Mouse (Mus musculus): Measurements from ENCODE around the gene Cbln3. TPM values are rescaled to one million over a fixed set of nuclear protein-coding genes. Genes with fewer than 3 reads are reported as not detected.

Cbln3 gene
- polyA plus RNA-seq, 1 experiment, result not detected

- Histone ChIP-seq H3K4me1 (ENCODE audit: control insufficient read depth) (no peaks in the 10 kb centered on the region), H3K4me3 (replicated peaks) (no peak overlapping the region), H3K9me3 (ENCODE audit: control insufficient read depth, low read length) (no peaks in the 10 kb centered on the region), H3K27me3 (ENCODE audit: control insufficient read depth) (0 out of 2 replicates have a peak, but pooled peaks cover 3% of the 10 kb centered on the region), H3K36me3 (ENCODE audit: control insufficient read depth) (no peaks in the 10 kb centered on the region)
- no peak for TF ChIP-seq TAL1 (IDR thresholded peaks at IDR 0.05; ENCODE audit: low read length)
- TF ChIP-seq GATA1 (IDR thresholded peaks at IDR 0.05; ENCODE audit: low read length), result no peak
Measured at GRCm38 (mm10) chr14:55840853-55841366, 43.3 kb downstream of the Cbln3 start.

GRCm38 (mm10) chr14:55838740-55839139 lies 45.5 kb downstream of the Cbln3 start:
- Histone ChIP-seq H3K4me3 (replicated peaks) (no peak overlapping the region), H3K36me3 (ENCODE audit: control insufficient read depth) (no peaks in the 10 kb centered on the region), H3K4me1 (ENCODE audit: control insufficient read depth) (no peaks in the 10 kb centered on the region), H3K9me3 (ENCODE audit: control insufficient read depth, low read length) (no peaks in the 10 kb centered on the region), H3K27me3 (ENCODE audit: control insufficient read depth) (0 out of 2 replicates have a peak, but pooled peaks cover 3% of the 10 kb centered on the region)
- no peak for TF ChIP-seq TAL1 (IDR thresholded peaks at IDR 0.05; ENCODE audit: low read length)
- no peak for TF ChIP-seq GATA1 (IDR thresholded peaks at IDR 0.05; ENCODE audit: low read length)

- H3K4me3 ChIP-seq (replicated peaks), result no peak overlapping the region
- H3K27me3 ChIP-seq (ENCODE audit: control insufficient read depth), result 0 out of 2 replicates have a peak, but pooled peaks cover 3% of the 10 kb centered on the region
- no peak for TF ChIP-seq GATA1 (IDR thresholded peaks at IDR 0.05; ENCODE audit: low read length)
- TF ChIP-seq TAL1 (IDR thresholded peaks at IDR 0.05; ENCODE audit: low read length), result no peak
- no peaks in the 10 kb centered on the region for H3K36me3 ChIP-seq (ENCODE audit: control insufficient read depth)
- no peaks in the 10 kb centered on the region for H3K4me1 ChIP-seq (ENCODE audit: control insufficient read depth)
- no peaks in the 10 kb centered on the region for H3K9me3 ChIP-seq (ENCODE audit: control insufficient read depth, low read length)
Measured at GRCm38 (mm10) chr14:55838312-55838711, 45.9 kb downstream of the Cbln3 start.

- H3K27me3 ChIP-seq (ENCODE audit: control insufficient read depth), result peaks cover 8% of the 10 kb centered on the region
- no peaks in the 10 kb centered on the region for H3K9me3 ChIP-seq (ENCODE audit: control insufficient read depth, low read length)
- no peaks in the 10 kb centered on the region for H3K4me1 ChIP-seq (ENCODE audit: control insufficient read depth)
- no peak for TF ChIP-seq TAL1 (IDR thresholded peaks at IDR 0.05; ENCODE audit: low read length)
- no peak for TF ChIP-seq GATA1 (IDR thresholded peaks at IDR 0.05; ENCODE audit: low read length)
- H3K36me3 ChIP-seq (ENCODE audit: control insufficient read depth), result no peaks in the 10 kb centered on the region
- H3K4me3 ChIP-seq (replicated peaks), result no peak overlapping the region
Measured at GRCm38 (mm10) chr14:55834808-55835533, 49.2 kb downstream of the Cbln3 start.

- H3K4me1 ChIP-seq (ENCODE audit: control insufficient read depth), result no peaks in the 10 kb centered on the region
- H3K36me3 ChIP-seq (ENCODE audit: control insufficient read depth), result no peaks in the 10 kb centered on the region
- H3K9me3 ChIP-seq (ENCODE audit: control insufficient read depth, low read length), result no peaks in the 10 kb centered on the region
- H3K4me3 ChIP-seq (replicated peaks), result no peak overlapping the region
- peaks cover 24% of the 10 kb centered on the region for H3K27me3 ChIP-seq (ENCODE audit: control insufficient read depth)
- TF ChIP-seq GATA1 (IDR thresholded peaks at IDR 0.05; ENCODE audit: low read length), result no peak
- TF ChIP-seq TAL1 (IDR thresholded peaks at IDR 0.05; ENCODE audit: low read length), result no peak
Measured at GRCm38 (mm10) chr14:55833126-55833525, 51.1 kb downstream of the Cbln3 start.

GRCm38 (mm10) chr14:55830331-55830730 lies 53.9 kb downstream of the Cbln3 start:
- TF ChIP-seq GATA1 (IDR thresholded peaks at IDR 0.05; ENCODE audit: low read length) (no peak), TAL1 (IDR thresholded peaks at IDR 0.05; ENCODE audit: low read length) (no peak)
- no peaks in the 10 kb centered on the region for H3K4me1 ChIP-seq (ENCODE audit: control insufficient read depth)
- no peak overlapping the region for H3K4me3 ChIP-seq (replicated peaks)
- H3K27me3 ChIP-seq (ENCODE audit: control insufficient read depth), result peaks cover 52% of the 10 kb centered on the region
- H3K9me3 ChIP-seq (ENCODE audit: control insufficient read depth, low read length), result no peaks in the 10 kb centered on the region
- H3K36me3 ChIP-seq (ENCODE audit: control insufficient read depth), result no peaks in the 10 kb centered on the region

- TF ChIP-seq GATA1 (IDR thresholded peaks at IDR 0.05; ENCODE audit: low read length) (no peak), TAL1 (IDR thresholded peaks at IDR 0.05; ENCODE audit: low read length) (no peak)
- Histone ChIP-seq H3K4me1 (ENCODE audit: control insufficient read depth) (no peaks in the 10 kb centered on the region), H3K4me3 (replicated peaks) (no peak overlapping the region), H3K27me3 (ENCODE audit: control insufficient read depth) (peaks cover 56% of the 10 kb centered on the region), H3K36me3 (ENCODE audit: control insufficient read depth) (no peaks in the 10 kb centered on the region), H3K9me3 (ENCODE audit: control insufficient read depth, low read length) (no peaks in the 10 kb centered on the region; the same call in 1 of the 2 replicates)
Measured at GRCm38 (mm10) chr14:55829854-55830253, 54.3 kb downstream of the Cbln3 start.

Other genes with a start within 250 kb of the Cbln3 start
- 2.2 and 2.9 TPM in 2 replicates for gene Ipo4, start 248.4 kb downstream of the Cbln3 start, polyA plus RNA-seq (2012)
- 0.01 and 0.44 TPM in 2 replicates for gene Gm49378, start 246.5 kb downstream of the Cbln3 start, polyA plus RNA-seq (2012)
- 1.1 and 1.7 TPM in 2 replicates for gene Tm9sf1, start 240.6 kb downstream of the Cbln3 start, polyA plus RNA-seq (2012)
- gene Tssk4, start 234.2 kb downstream of the Cbln3 start, polyA plus RNA-seq (2012), result 0.05 TPM in 1 of 2 replicates, not detected in the other
- 1.0 and 1.4 TPM in 2 replicates for gene Mdp1, start 223.9 kb downstream of the Cbln3 start, polyA plus RNA-seq (2012)
- gene Gmpr2, start 212.5 kb downstream of the Cbln3 start, polyA plus RNA-seq (2012), result 1.9 and 2.5 TPM in 2 replicates
- gene Nedd8, start 212.3 kb downstream of the Cbln3 start, polyA plus RNA-seq (2012), result 6.8 and 9.0 TPM in 2 replicates
- 3.6 and 4.0 TPM in 2 replicates for gene Tinf2, start 202.6 kb downstream of the Cbln3 start, polyA plus RNA-seq (2012)
- gene Tgm1, start 170.5 kb downstream of the Cbln3 start, polyA plus RNA-seq (2012), result 0.03 and 0.05 TPM in 2 replicates
- gene Rabggta, start 162.1 kb downstream of the Cbln3 start, polyA plus RNA-seq (2012), result 0.28 and 0.46 TPM in 2 replicates
- gene Dhrs1, start 138.7 kb downstream of the Cbln3 start, polyA plus RNA-seq (2012), result 0.64 TPM in 1 of 2 replicates, not detected in the other
- gene Nop9, start 138.7 kb downstream of the Cbln3 start, polyA plus RNA-seq (2012), result 1.1 and 1.5 TPM in 2 replicates
- gene Cideb, start 125.9 kb downstream of the Cbln3 start, polyA plus RNA-seq (2012), result 0.08 and 0.22 TPM in 2 replicates
- not detected in 2 replicates for gene Ltb4r2, start 123.0 kb downstream of the Cbln3 start, polyA plus RNA-seq (2012)
- 0.08 and 0.13 TPM in 2 replicates for gene Ltb4r1, start 118.4 kb downstream of the Cbln3 start, polyA plus RNA-seq (2012)
- 0.02 TPM in 1 of 2 replicates, not detected in the other for gene Adcy4, start 100.3 kb downstream of the Cbln3 start, polyA plus RNA-seq (2012)
- 0.47 and 0.58 TPM in 2 replicates for gene Ripk3, start 95.5 kb downstream of the Cbln3 start, polyA plus RNA-seq (2012)
- gene Nfatc4, start 61.2 kb downstream of the Cbln3 start, polyA plus RNA-seq (2012), result not detected in 2 replicates
- gene Nynrin, start 30.4 kb downstream of the Cbln3 start, polyA plus RNA-seq (2012), result 0.01 and 0.02 TPM in 2 replicates
- 1.3 and 1.9 TPM in 2 replicates for gene Khnyn, start 555 bp upstream of the Cbln3 start, polyA plus RNA-seq (2012)
- gene Sdr39u1, start 15.9 kb upstream of the Cbln3 start, polyA plus RNA-seq (2012), result 0.18 and 0.20 TPM in 2 replicates
- gene Cma1, start 60.3 kb upstream of the Cbln3 start, polyA plus RNA-seq (2012), result not detected in 2 replicates
- not detected in 2 replicates for gene Cma2, start 66.6 kb upstream of the Cbln3 start, polyA plus RNA-seq (2012)
- gene Mcpt1, start 133.6 kb upstream of the Cbln3 start, polyA plus RNA-seq (2012), result not detected in 2 replicates
- not detected in 2 replicates for gene Mcpt9, start 146.1 kb upstream of the Cbln3 start, polyA plus RNA-seq (2012)
- gene Mcpt2, start 157.6 kb upstream of the Cbln3 start, polyA plus RNA-seq (2012), result not detected in 2 replicates
- not detected in 2 replicates for gene Mcpt4, start 177.9 kb upstream of the Cbln3 start, polyA plus RNA-seq (2012)
- 0.31 and 0.52 TPM in 2 replicates for gene Mcpt8, start 200.9 kb upstream of the Cbln3 start, polyA plus RNA-seq (2012)
- 0.31 and 0.42 TPM in 2 replicates for gene Ctsg, start 218.2 kb upstream of the Cbln3 start, polyA plus RNA-seq (2012)
- gene Gzme, start 236.2 kb upstream of the Cbln3 start, polyA plus RNA-seq (2012), result not detected in 2 replicates
- gene Gzmd, start 248.2 kb upstream of the Cbln3 start, polyA plus RNA-seq (2012), result not detected in 2 replicates